Mouse (Mus musculus) c-Kit-positive CD71-positive TER-119-negative erythroid progenitor cells, embryonic 14.5 days (primary cell): Measurements from ENCODE around the gene Xirp1.

ENCODE experiments used
- DNase-seq: peaks from one replicate; pipeline ENCODE4 v3.0.0-alpha.2; 2013; ENCODE audit warnings: low read depth

Xirp1 gene

GRCm38 (mm10) chr9:119985881-119986574 lies 37.4 kb downstream of the Xirp1 start:
- no peak for DNase-seq

GRCm38 (mm10) chr9:119984536-119985011 lies 38.8 kb downstream of the Xirp1 start, which contains the start of gene Csrnp1:
Gene Csrnp1, minus strand, starts transcription at chr9:119984658.
- no peak for DNase-seq

- DNase-seq, result peak; percentile 65
Measured at GRCm38 (mm10) chr9:119983585-119984535, 39.5 kb downstream of the Xirp1 start.

DNA sequence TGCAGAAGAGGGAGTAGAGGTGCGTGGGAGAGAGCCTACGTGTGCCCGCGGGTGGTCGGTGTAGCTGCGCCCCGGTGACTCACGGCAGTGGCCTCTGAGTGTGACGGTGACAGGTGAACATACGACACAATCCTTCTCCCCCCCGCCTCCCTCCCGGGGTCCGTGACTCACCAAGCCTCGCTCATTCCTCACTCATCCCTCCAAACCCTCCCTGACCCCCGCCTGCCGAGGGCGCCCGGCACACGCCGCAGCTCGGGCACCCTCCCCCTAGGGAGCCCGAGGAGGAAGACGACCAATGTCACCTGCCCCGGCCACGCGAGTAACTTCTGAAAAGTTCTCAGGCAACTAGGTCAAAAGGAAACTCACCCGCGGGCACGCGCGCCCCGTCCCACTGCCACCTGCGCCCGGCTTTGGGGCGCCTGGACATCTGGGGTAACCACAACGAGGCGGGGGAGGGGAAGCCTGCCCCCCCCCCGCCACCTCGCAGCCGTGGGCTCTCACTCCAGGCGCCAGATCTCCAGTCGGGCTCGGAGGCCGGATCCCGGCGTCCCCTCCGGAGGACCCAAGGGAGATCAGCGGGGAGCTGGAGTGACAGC lies 40.3 kb downstream of the Xirp1 start:
- no peak for DNase-seq

- DNase-seq, result no peak
Measured at GRCm38 (mm10) chr9:119982241-119982811, 41.1 kb downstream of the Xirp1 start.

DNA sequence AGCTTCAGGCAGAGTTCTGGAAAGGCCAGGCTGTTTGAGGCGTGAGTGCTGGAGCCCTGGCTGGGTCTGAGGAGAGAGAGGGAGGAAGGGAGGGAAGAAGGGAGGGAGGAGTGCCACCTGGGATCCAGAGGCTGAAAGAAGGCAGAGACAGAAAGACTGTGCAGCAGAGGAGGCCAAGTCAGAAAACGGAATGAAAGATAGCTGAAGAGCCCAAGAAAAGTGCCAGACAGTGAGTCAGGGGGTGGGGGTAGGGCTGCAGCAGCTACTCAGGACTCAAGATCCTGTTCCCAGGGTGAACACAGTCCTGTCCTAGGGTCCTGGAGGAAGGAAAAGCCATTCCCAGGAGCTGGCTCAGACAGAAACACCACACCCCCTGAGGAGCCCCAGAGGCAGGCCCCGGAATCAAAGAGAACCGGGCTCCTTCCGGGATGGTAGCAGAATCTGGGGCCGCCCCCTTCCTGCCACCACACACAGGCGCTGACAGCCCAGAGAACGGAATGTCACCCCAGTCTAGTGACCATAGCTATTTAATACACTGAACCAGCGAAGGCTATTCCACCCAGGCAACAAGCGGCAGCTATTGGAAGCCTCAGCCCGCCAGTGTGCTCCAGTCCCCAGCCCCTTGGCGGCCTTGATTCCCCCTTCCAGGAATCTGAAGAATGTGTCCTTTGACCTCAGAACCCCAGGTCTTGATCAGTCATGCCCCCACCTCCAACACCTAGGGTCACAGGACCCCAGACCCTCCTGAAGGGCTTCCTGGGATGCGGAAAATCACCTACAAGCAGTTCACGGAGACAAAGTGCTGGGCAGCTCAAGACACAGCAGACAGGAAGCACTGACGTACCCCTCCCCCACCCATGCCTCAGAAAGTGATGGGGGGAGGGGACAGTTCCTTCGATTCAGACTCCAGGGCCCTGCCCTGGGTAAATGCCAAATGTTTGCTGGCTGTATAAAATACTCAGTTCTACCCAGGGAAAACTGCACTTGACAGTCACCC lies 41.9 kb downstream of the Xirp1 start:
- no peak for DNase-seq

DNA sequence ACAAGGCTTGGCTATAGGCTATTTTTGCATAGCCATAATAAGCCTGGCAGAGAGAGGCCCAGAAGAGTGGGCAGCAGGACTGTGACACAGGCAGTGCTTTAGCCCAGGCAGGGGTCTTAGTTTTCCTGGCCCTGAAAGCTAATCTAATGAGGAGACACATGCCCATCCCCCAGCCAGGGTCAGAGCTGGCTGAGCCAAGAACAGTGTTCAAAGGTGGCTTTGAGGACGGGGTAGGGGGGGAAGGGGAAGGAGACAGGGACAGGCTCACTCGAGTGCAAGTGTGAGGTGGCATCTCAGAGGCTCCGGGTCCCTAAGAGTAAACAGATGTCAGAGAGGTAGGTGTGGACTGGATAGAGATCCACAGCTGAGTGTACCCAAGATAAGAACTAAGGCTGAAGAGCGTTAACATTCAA lies 42.6 kb downstream of the Xirp1 start:
- no peak for DNase-seq

- DNase-seq, result no peak
Measured at GRCm38 (mm10) chr9:119979749-119980148, 43.6 kb downstream of the Xirp1 start.

DNA sequence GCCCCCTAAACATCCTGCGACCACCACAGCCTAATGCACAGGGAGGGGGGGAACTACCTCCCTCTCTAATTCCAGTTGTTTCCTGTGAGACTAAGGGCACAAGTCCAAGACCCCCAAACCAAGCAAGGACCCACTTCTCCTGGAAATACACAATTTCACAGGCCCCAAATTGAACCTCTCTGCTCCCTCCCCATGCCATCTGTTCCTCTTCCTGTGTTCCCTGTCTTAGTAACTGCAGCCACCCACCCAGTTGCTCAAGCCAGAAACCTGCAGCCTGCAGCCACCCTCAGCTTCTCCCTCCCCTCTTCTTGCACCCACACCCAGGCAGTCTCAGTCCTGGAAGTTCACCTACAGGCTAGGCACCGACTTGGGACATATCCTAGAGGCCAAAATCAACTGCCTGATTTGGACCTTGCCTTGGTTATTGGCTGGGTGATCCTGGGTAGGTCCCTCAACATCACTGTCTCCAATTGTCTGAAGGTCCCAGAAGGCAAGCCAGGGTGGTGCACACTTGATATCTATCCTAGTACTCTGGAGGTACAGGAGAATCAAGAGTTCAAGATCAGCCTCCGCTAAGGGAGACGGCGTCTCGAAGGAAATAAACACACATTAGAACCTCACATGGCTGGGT lies 44.5 kb downstream of the Xirp1 start:
- no peak for DNase-seq

DNA sequence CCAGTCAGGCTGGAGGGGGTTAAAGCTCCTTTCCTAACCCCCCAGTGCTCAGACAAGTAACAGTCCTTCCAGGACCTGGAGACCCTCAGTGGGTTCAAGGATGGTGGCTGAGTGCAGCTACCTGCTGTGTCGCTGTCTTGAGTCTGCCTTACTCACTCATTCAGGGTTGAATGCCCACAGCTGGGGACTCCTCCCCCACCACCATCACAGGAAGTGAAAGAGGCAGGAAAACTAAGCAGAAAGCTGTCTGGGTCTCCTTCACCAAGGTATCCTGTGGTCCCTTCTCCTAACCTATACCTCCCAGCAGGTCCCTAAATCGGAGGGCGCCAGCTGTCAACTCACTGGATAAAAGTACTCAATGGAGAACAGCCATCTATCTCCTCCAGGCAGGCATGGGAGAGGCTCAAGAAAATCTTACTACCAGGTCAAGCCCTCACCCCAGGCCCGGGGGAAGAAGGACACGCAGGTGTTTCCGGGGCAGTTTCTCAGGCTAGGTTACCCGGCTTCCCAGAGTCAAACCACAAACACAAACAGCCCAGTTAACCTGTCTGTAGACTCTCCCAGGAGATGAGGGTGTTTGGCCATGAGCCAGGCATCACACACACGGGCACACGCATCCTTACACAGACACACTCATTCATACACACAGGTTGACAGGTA lies 45.1 kb downstream of the Xirp1 start:
- no peak for DNase-seq

DNA sequence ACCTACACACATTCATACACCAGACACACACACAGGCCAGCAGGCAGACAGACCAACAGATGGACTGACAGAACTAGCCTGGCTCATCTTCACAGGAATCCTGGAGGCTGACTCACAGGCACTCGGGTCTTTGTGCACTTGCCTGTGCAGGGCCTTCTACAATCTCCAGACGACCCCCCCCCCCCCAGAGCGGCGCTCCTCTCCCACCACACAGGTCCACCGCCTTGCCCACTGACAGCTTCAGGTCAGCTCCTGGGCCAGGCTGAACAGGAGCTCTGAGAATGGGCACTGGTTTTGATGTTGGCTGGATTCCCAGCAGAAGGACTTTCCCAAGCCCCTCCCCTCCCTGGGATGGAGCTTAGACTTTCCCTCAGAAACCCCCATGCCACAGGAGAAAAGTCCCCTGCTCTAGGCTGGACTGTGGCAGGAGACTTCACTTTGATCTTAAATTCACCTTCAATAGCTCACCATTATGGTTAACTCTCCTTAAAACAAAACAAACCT lies 45.8 kb downstream of the Xirp1 start:
- DNase-seq, result no peak

- DNase-seq, result no peak
Measured at GRCm38 (mm10) chr9:119976704-119977556, 46.5 kb downstream of the Xirp1 start.

DNA sequence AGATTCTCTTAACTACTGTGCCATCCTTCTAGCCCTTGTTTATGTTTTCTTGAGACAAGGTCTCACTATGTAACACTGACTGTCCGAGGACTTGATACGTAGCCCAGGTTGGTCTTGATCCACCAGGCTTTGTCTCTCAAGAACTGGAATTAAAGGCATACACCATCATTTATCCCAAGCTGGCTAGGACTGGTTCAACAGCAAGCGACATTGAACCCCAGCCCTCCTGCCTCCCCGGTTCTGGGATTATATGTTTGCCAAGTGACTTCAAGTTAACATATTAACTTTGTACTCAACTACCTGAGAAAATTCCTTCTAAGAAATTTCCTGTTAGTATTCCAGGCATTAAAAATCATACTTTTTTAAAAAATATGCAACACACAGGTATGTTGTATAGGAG lies 48.1 kb downstream of the Xirp1 start:
- DNase-seq, result no peak

GRCm38 (mm10) chr9:119974609-119975008 lies 48.8 kb downstream of the Xirp1 start:
- DNase-seq, result no peak

GRCm38 (mm10) chr9:119973869-119974520 lies 49.4 kb downstream of the Xirp1 start:
- no peak for DNase-seq

- DNase-seq, result no peak
Measured at GRCm38 (mm10) chr9:119973281-119973680, 50.1 kb downstream of the Xirp1 start.

- DNase-seq, result no peak
Measured at GRCm38 (mm10) chr9:119972582-119972981, 50.8 kb downstream of the Xirp1 start.

GRCm38 (mm10) chr9:119972166-119972565 lies 51.2 kb downstream of the Xirp1 start:
- DNase-seq, result no peak
